Mouse (Mus musculus) pancreas, adult 10 weeks (tissue): ENCODE results near the gene Pja2. TPM values are rescaled to one million over a fixed set of nuclear protein-coding genes. Genes with fewer than 3 reads are reported as not detected.

Experiments
- polyA plus RNA-seq: library from polyadenylated mRNA; stranded (reverse); fragments of 350-450 nt; fragmentation: Illumina TruSeq; extraction: RNeasy Lipid Tissue Mini Kit (QIAGEN cat#74804); gene quantifications from one replicate; pipeline ENCODE4 v1.2.3, GENCODE M21; 2015; ENCODE audit warnings: low read depth, low replicate concordance; ENCODE audit not compliant: insufficient read depth

Pja2 gene
- 11.7 TPM for polyA plus RNA-seq

DNA sequence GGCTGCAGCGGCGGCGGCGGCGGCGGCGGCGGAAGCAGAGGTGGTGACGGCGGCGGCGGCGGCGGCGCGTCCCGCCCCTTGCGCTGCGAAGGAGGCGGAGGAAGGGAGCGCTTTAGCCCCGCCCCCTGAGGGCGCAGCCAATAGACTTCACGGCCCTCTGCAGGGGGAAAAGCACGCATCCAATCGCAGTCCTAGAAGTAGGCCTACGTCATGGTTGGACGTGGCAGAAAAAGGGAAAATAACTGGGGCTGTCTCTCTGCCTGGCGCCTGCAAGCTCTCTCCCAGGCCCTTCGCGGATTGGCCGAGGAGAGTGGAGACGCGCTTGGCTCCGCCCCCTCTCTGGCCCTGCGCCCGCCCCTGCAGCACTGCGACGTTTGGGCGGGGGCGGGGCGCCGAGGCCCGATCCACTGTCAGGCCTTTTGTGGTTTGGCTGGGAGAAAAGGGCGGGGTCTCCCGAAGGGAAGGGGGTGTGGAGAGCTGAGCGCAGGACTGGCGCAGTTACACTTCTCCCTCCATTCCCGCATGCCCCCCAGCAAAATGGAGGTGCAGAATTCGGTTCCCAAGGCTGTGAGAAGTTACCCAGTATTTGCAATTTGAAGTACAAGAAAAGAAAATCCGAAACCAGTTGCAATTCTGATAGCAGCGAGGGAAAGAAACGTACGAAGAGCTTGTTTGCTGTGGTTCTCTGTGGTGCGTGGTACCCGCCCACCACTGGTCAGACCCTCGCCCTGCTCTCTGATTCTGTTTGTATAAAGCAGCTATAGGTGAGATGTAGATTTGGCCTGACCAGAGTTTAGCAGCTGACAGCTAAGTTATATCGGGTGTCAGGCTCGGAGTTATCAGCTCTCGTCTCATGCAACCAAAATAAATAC lies at the start of gene Pja2:
Pja2 (minus strand) TSS at position 19 of the 872 bp plus-strand sequence.

